Mouse (Mus musculus) lung, embryonic 14.5 days (tissue): Measurements from ENCODE around the gene Gstk1. TPM values are rescaled to one million over a fixed set of nuclear protein-coding genes. Genes with fewer than 3 reads are reported as not detected.

ENCODE experiments used
- ATAC-seq: fragments of 200-750 bp; cut with Nextera tagmentation; 2 replicates; pipeline ENCODE4 v1.8.0; 2017; ENCODE audit warnings: mild to moderate bottlenecking, moderate TSS enrichment, moderate library complexity; ENCODE audit not compliant: insufficient read depth
- DNase-seq: peaks from one replicate; pipeline ENCODE4 v3.0.0-alpha.2; 2015
- H3K27ac ChIP-seq: fragments of 300-500 bp; sonication (generic); 2 replicates; pipeline ENCODE4 v1.5.1; 2014; ENCODE audit warnings: low read depth, mild to moderate bottlenecking, moderate library complexity
- H3K27me3 ChIP-seq: fragments of 300-500 bp; sonication (generic); 2 replicates; pipeline ENCODE4 v1.6.1; 2014; ENCODE audit warnings: low read length, control low read depth; ENCODE audit not compliant: insufficient read depth
- H3K36me3 ChIP-seq: fragments of 300-500 bp; sonication (generic); 2 replicates; pipeline ENCODE4 v1.6.1; 2014; ENCODE audit warnings: control low read depth; ENCODE audit not compliant: insufficient read depth
- H3K4me1 ChIP-seq: fragments of 300-500 bp; sonication (generic); 2 replicates; pipeline ENCODE4 v1.6.1; 2014; ENCODE audit warnings: antibody characterized with exemption, control low read depth; ENCODE audit not compliant: insufficient read depth
- H3K4me2 ChIP-seq: fragments of 300-500 bp; sonication (generic); 2 replicates; pipeline ENCODE4 v1.6.1; 2014; ENCODE audit warnings: mild to moderate bottlenecking
- H3K4me3 ChIP-seq: fragments of 300-500 bp; sonication (generic); 2 replicates; pipeline ENCODE4 v1.5.1; 2014; ENCODE audit warnings: low read depth, low read length
- H3K9ac ChIP-seq: fragments of 300-500 bp; sonication (generic); 2 replicates; pipeline ENCODE4 v1.6.1; 2014
- H3K9me3 ChIP-seq: fragments of 300-500 bp; sonication (generic); 2 replicates; pipeline ENCODE4 v1.6.1; 2016; ENCODE audit warnings: low read depth, low read length, control low read depth
- CTCF ChIP-seq: IDR thresholded peaks from 2 replicates; pipeline ENCODE4 v1.5.1; 2016; ENCODE audit warnings: antibody characterized with exemption, low read depth
- WGBS: fragments of 180-500 bp; shearing (Covaris S2); extraction: QIAGEN DNeasy Blood & Tissue Kit; methylation state at CpG from one replicate; pipeline ENCODE4 v1.1.7; 2014; 5-methylcytosine and 5-hydroxymethylcytosine counted together
- polyA plus RNA-seq: library from polyadenylated mRNA; unstranded; fragments of >200 nt; fragmentation: Nextera tagmentation; extraction: Ambion mirVana; gene quantifications from 2 replicates; pipeline ENCODE4 v1.2.1, GENCODE M21; 2014

The Gstk1 gene
- 31.8 and 34.2 TPM in 2 replicates for polyA plus RNA-seq

GRCm38 (mm10) chr6:42245711-42246353 lies at the start of gene Gstk1:
Gene Gstk1, plus strand, starts transcription at chr6:42245935.
- Histone ChIP-seq H3K4me2 (peak within 1 kb of the TSS; percentile 87), H3K9me3 (no peaks in the 10 kb centered on the region), H3K4me3 (peak within 1 kb of the TSS; percentile 40), H3K9ac (peak within 1 kb of the TSS; percentile 48), H3K4me1 (0 out of 2 replicates have a peak, but pooled peaks cover 8% of the 10 kb centered on the region), H3K36me3 (no peaks in the 10 kb centered on the region), H3K27ac (no peak within 1 kb of the TSS), H3K27me3 (no peaks in the 10 kb centered on the region)
- no peak for TF ChIP-seq CTCF
- 3% methylated on average over 28 of the region's 28 CpGs for WGBS
- ATAC-seq (peak; percentile 100), DNase-seq (peak; percentile 93)

- DNase-seq, result peak; percentile 71
Measured at GRCm38 (mm10) chr6:42197710-42198109, 48.0 kb upstream of the Gstk1 start.

GRCm38 (mm10) chr6:42199498-42199897 lies 46.2 kb upstream of the Gstk1 start:
- Histone ChIP-seq H3K36me3 (no peaks in the 10 kb centered on the region), H3K9me3 (no peaks in the 10 kb centered on the region), H3K4me2 (no peak overlapping the region), H3K27ac (no peak overlapping the region), H3K4me1 (no peaks in the 10 kb centered on the region), H3K9ac (no peak overlapping the region), H3K4me3 (no peak overlapping the region), H3K27me3 (no peaks in the 10 kb centered on the region)
- no peak for TF ChIP-seq CTCF
- no peak for ATAC-seq
- no peak for DNase-seq
- 68% methylated on average over 1 of the region's 1 CpGs for WGBS

More at GRCm38 (mm10) chr6:42197710-42198109, 48.0 kb upstream of the Gstk1 start:
- ATAC-seq, result peak; percentile 63
- no peak overlapping the region for H3K4me3 ChIP-seq
- no peak overlapping the region for H3K27ac ChIP-seq
- no peaks in the 10 kb centered on the region for H3K36me3 ChIP-seq
- no peaks in the 10 kb centered on the region for H3K27me3 ChIP-seq
- H3K9ac ChIP-seq, result no peak overlapping the region
- TF ChIP-seq CTCF, result peak; percentile 55
- H3K9me3 ChIP-seq, result no peaks in the 10 kb centered on the region
- 10% methylated on average over 3 of the region's 3 CpGs for WGBS
- H3K4me1 ChIP-seq, result no peaks in the 10 kb centered on the region
- H3K4me2 ChIP-seq, result no peak overlapping the region

- no peak within 1 kb of the TSS for H3K4me2 ChIP-seq
- H3K27ac ChIP-seq, result no peak within 1 kb of the TSS
- H3K4me3 ChIP-seq, result no peak within 1 kb of the TSS
- DNase-seq (no peak), ATAC-seq (no peak)
- H3K36me3 ChIP-seq, result no peaks in the 10 kb centered on the region
- H3K4me1 ChIP-seq, result no peaks in the 10 kb centered on the region
- H3K9me3 ChIP-seq, result no peaks in the 10 kb centered on the region
- H3K27me3 ChIP-seq, result no peaks in the 10 kb centered on the region
- H3K9ac ChIP-seq, result no peak within 1 kb of the TSS
- WGBS, result 81% methylated on average over 2 of the region's 2 CpGs
- TF ChIP-seq CTCF, result no peak
Measured at GRCm38 (mm10) chr6:42215028-42215427, 30.7 kb upstream of the Gstk1 start, which contains the start of gene Tas2r144. Gene Tas2r144, plus strand, starts transcription at chr6:42215328.

- 59% methylated on average over 3 of the region's 3 CpGs for WGBS
Measured at GRCm38 (mm10) chr6:42222286-42222685, 23.4 kb upstream of the Gstk1 start.

GRCm38 (mm10) chr6:42225046-42225445 lies 20.7 kb upstream of the Gstk1 start:
- Histone ChIP-seq H3K9ac (no peak overlapping the region), H3K27ac (no peak overlapping the region), H3K27me3 (no peaks in the 10 kb centered on the region), H3K36me3 (no peaks in the 10 kb centered on the region), H3K4me3 (no peak overlapping the region), H3K4me2 (no peak overlapping the region), H3K9me3 (no peaks in the 10 kb centered on the region), H3K4me1 (no peaks in the 10 kb centered on the region)
- no peak for DNase-seq
- 60% methylated on average over 4 of the region's 4 CpGs for WGBS
- TF ChIP-seq CTCF, result no peak
- ATAC-seq, result no peak

More at GRCm38 (mm10) chr6:42222286-42222685, 23.4 kb upstream of the Gstk1 start:
- H3K9ac ChIP-seq, result no peak overlapping the region
- no peaks in the 10 kb centered on the region for H3K27me3 ChIP-seq
- H3K4me2 ChIP-seq, result no peak overlapping the region
- no peaks in the 10 kb centered on the region for H3K9me3 ChIP-seq
- TF ChIP-seq CTCF, result no peak
- DNase-seq, result no peak
- no peak overlapping the region for H3K4me3 ChIP-seq
- H3K36me3 ChIP-seq, result no peaks in the 10 kb centered on the region
- no peaks in the 10 kb centered on the region for H3K4me1 ChIP-seq
- no peak overlapping the region for H3K27ac ChIP-seq
- ATAC-seq, result no peak

GRCm38 (mm10) chr6:42227240-42228101 lies 18.3 kb upstream of the Gstk1 start:
- ATAC-seq (no peak), DNase-seq (peak; percentile 93)
- no peaks in the 10 kb centered on the region for H3K27me3 ChIP-seq
- no peaks in the 10 kb centered on the region for H3K4me1 ChIP-seq
- WGBS, result 28% methylated on average over 17 of the region's 17 CpGs
- H3K27ac ChIP-seq, result no peak overlapping the region
- no peak overlapping the region for H3K4me3 ChIP-seq
- no peaks in the 10 kb centered on the region for H3K9me3 ChIP-seq
- H3K36me3 ChIP-seq, result no peaks in the 10 kb centered on the region
- peak; percentile 83 for TF ChIP-seq CTCF
- no peak overlapping the region for H3K9ac ChIP-seq
- H3K4me2 ChIP-seq, result no peak overlapping the region
